Mouse (Mus musculus): ENCODE data around the gene Thop1. TPM values are rescaled to one million over a fixed set of nuclear protein-coding genes. Genes with fewer than 3 reads are reported as not detected.
"Not testable (repeated sequence)": the region's sequence is repeated elsewhere in the genome, so short reads cannot be mapped to it uniquely, and the experiment has no call there.

Gene Thop1
- polyA plus RNA-seq, 1 experiment from 2014 or later, result 70.0 TPM

GRCm38 (mm10) chr10:81055169-81055568 lies 14.7 kb upstream of the Thop1 start:
- Histone ChIP-seq H3K4me3 (ENCODE audit: low read length) (no peak overlapping the region), H3K4me2 (replicated peaks; ENCODE audit: low read depth, low read length) (no peak overlapping the region), H3K9ac (replicated peaks; ENCODE audit: low read length) (no peak overlapping the region), H3K9me3 (ENCODE audit: low read length) (no peaks in the 10 kb centered on the region), H3K27ac (ENCODE audit: low read length) (no peak overlapping the region), H3K36me3 (ENCODE audit: insufficient read depth, low read length) (peaks cover 23% of the 10 kb centered on the region), H3K4me1 (ENCODE audit: insufficient read depth, low read length) (peaks cover 14% of the 10 kb centered on the region), H3K27me3 (ENCODE audit: insufficient read depth, low read length) (no peaks in the 10 kb centered on the region)
- 89% methylated on average over 6 of the region's 6 CpGs for WGBS
- ATAC-seq (ENCODE audit: low FRiP score, low TSS enrichment), result no peak

DNA sequence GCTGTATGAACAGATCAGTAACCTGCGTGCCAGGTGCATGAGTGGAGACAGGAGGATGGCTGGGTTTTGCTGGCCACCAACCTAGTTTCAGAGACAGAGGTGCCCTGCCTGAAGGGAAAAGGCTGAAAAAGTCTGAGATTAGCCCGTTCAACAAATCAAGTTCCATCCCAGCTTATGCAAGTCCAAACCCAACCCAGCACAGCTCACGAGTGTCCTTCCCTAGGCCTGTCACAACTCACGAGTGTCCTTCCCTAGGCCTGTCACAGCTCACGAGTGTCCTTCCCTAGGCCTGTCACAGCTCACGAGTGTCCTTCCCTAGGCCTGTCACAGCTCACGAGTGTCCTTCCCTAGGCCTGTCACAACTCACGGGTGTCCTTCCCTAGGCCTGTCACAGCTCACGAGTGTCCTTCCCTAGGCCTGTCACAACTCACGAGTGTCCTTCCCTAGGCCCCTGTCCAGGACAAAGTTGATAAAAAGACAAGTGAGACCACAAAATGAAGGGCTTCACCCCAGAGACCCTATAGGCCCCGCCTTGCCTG lies 14.0 kb upstream of the Thop1 start:
- H3K27ac ChIP-seq (ENCODE audit: low read length); H3K9me3 ChIP-seq (ENCODE audit: low read length); H3K4me3 ChIP-seq (ENCODE audit: low read length); ATAC-seq (ENCODE audit: low FRiP score, low TSS enrichment); H3K9ac ChIP-seq (replicated peaks; ENCODE audit: low read length); H3K4me2 ChIP-seq (replicated peaks; ENCODE audit: low read depth, low read length); H3K27me3 ChIP-seq (ENCODE audit: insufficient read depth, low read length): not testable (repeated sequence)
- peaks cover 16% of the 10 kb centered on the region for H3K36me3 ChIP-seq (ENCODE audit: insufficient read depth, low read length)
- 85% methylated on average over 10 of the region's 11 CpGs for WGBS
- H3K4me1 ChIP-seq (ENCODE audit: insufficient read depth, low read length), result peaks cover 14% of the 10 kb centered on the region

- no peak overlapping the region for H3K9ac ChIP-seq (replicated peaks; ENCODE audit: low read length)
- no peak overlapping the region for H3K27ac ChIP-seq (ENCODE audit: low read length)
- H3K27me3 ChIP-seq (ENCODE audit: insufficient read depth, low read length), result no peaks in the 10 kb centered on the region
- H3K36me3 ChIP-seq (ENCODE audit: insufficient read depth, low read length), result no peaks in the 10 kb centered on the region
- no peak for ATAC-seq (ENCODE audit: low FRiP score, low TSS enrichment)
- H3K9me3 ChIP-seq (ENCODE audit: low read length), result no peaks in the 10 kb centered on the region
- 89% methylated on average over 23 of the region's 23 CpGs for WGBS
- no peak overlapping the region for H3K4me2 ChIP-seq (replicated peaks; ENCODE audit: low read depth, low read length)
- H3K4me1 ChIP-seq (ENCODE audit: insufficient read depth, low read length), result peaks cover 14% of the 10 kb centered on the region
- no peak overlapping the region for H3K4me3 ChIP-seq (ENCODE audit: low read length)
Observed at GRCm38 (mm10) chr10:81057406-81058130, 12.3 kb upstream of the Thop1 start.

DNA sequence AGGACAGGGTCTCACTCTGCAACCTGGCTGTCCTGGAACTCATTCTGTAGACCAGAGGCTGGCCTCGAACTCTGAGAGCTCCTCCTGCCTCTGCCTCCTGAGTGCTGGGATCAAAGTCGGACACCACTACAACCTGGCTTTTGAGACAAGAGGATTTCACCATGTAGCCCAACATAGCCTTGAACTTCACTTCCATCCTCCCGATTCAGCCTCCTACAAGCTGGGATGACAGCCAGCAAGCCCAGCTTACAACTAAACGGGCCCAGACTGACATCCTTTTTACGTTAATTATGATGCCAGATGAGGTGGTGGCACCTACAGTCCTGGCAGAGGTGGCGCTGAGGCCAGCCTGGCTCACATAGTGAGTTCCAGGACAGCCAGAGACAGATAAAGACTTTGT lies 10.9 kb upstream of the Thop1 start:
- peak overlapping the region; percentile 90 for H3K9ac ChIP-seq (replicated peaks; ENCODE audit: low read length)
- H3K4me3 ChIP-seq (ENCODE audit: low read length), result peak overlapping the region; percentile 85
- H3K4me1 ChIP-seq (ENCODE audit: insufficient read depth, low read length), result peaks cover 14% of the 10 kb centered on the region
- H3K27me3 ChIP-seq (ENCODE audit: insufficient read depth, low read length), result no peaks in the 10 kb centered on the region
- H3K36me3 ChIP-seq (ENCODE audit: insufficient read depth, low read length), result no peaks in the 10 kb centered on the region
- WGBS, result 84% methylated on average over 6 of the region's 6 CpGs
- H3K4me2 ChIP-seq (replicated peaks; ENCODE audit: low read depth, low read length), result peak overlapping the region; percentile 93
- no peak overlapping the region for H3K27ac ChIP-seq (ENCODE audit: low read length)
- no peaks in the 10 kb centered on the region for H3K9me3 ChIP-seq (ENCODE audit: low read length)
- no peak for ATAC-seq (ENCODE audit: low FRiP score, low TSS enrichment)

- Histone ChIP-seq H3K9me3 (ENCODE audit: low read length) (no peaks in the 10 kb centered on the region), H3K27me3 (ENCODE audit: insufficient read depth, low read length) (no peaks in the 10 kb centered on the region), H3K4me3 (ENCODE audit: low read length) (peak within 1 kb of the TSS; percentile 85), H3K27ac (ENCODE audit: low read length) (0 out of 2 replicates have a peak within 1 kb of the TSS, but pooled peaks have one; percentile 20), H3K9ac (replicated peaks; ENCODE audit: low read length) (peak within 1 kb of the TSS; percentile 90), H3K4me2 (replicated peaks; ENCODE audit: low read depth, low read length) (peak within 1 kb of the TSS; percentile 93), H3K4me1 (ENCODE audit: insufficient read depth, low read length) (peaks cover 14% of the 10 kb centered on the region), H3K36me3 (ENCODE audit: insufficient read depth, low read length) (no peaks in the 10 kb centered on the region)
- peak; percentile 96 for ATAC-seq (ENCODE audit: low FRiP score, low TSS enrichment)
- under 1% methylated on average over 48 of the region's 48 CpGs for WGBS
Observed at GRCm38 (mm10) chr10:81059603-81060543, 10.0 kb upstream of the Thop1 start, which contains the start of gene Sgta. Sgta (minus strand) TSS chr10:81060181.

- WGBS, result 64% methylated on average over 4 of the region's 4 CpGs
- Histone ChIP-seq H3K9me3 (ENCODE audit: low read length) (no peaks in the 10 kb centered on the region), H3K27me3 (ENCODE audit: insufficient read depth, low read length) (no peaks in the 10 kb centered on the region), H3K4me1 (ENCODE audit: insufficient read depth, low read length) (peaks cover 14% of the 10 kb centered on the region), H3K4me2 (replicated peaks; ENCODE audit: low read depth, low read length) (no peak overlapping the region), H3K9ac (replicated peaks; ENCODE audit: low read length) (no peak overlapping the region), H3K27ac (ENCODE audit: low read length) (no peak overlapping the region), H3K36me3 (ENCODE audit: insufficient read depth, low read length) (no peaks in the 10 kb centered on the region), H3K4me3 (ENCODE audit: low read length) (no peak overlapping the region)
- no peak for ATAC-seq (ENCODE audit: low FRiP score, low TSS enrichment)
Observed at GRCm38 (mm10) chr10:81062710-81063109, 7.1 kb upstream of the Thop1 start.

GRCm38 (mm10) chr10:81064519-81064918 lies 5.3 kb upstream of the Thop1 start:
- not testable (repeated sequence) for H3K27ac ChIP-seq (ENCODE audit: low read length); ATAC-seq (ENCODE audit: low FRiP score, low TSS enrichment); H3K4me3 ChIP-seq (ENCODE audit: low read length); H3K9ac ChIP-seq (replicated peaks; ENCODE audit: low read length); H3K27me3 ChIP-seq (ENCODE audit: insufficient read depth, low read length); H3K9me3 ChIP-seq (ENCODE audit: low read length); H3K4me2 ChIP-seq (replicated peaks; ENCODE audit: low read depth, low read length); H3K4me1 ChIP-seq (ENCODE audit: insufficient read depth, low read length); H3K36me3 ChIP-seq (ENCODE audit: insufficient read depth, low read length)
- WGBS, result 86% methylated on average over 8 of the region's 8 CpGs

DNA sequence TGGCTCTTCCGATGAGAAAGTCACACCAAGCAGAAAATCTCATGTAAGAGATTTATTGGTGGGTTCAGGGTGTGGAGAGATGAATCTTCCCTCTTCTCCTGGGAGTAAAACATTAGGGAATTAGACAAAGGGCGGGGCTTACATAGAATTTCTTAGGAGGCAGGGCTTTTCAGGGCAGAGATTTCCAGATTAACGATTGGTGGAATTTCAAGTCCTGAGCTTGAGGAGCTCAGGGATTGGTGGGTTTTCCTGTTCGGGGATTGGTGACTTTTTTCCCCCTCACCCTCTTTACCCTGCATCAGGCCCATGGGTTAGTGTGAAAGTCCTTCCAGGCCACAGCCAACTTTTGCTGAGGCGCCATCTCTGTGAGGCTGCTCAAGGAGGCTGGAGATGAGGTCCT lies 1.1 kb upstream of the Thop1 start:
- Histone ChIP-seq H3K4me1 (ENCODE audit: insufficient read depth, low read length) (peaks cover 17% of the 10 kb centered on the region), H3K4me2 (replicated peaks; ENCODE audit: low read depth, low read length) (no peak overlapping the region)
- ATAC-seq (ENCODE audit: low FRiP score, low TSS enrichment), result no peak

DNA sequence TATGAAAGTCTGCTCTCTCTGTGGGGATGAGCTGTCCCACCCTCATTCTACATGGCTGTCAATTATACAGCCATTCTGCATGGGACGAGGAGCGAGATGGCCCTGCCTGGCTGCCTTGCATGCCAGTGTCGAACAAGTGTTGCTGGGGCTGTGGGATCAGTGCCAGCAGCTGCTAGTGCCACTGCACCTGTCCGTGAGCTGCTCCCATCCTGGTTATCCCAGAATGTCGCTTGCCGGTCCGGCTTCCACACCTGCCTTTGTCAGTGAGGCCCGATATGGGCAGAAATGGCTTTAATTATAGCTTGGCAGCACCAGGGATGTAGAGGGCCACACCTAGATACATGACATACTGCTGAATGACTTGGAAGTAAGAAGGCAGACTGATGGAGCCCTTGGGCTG lies 2.5 kb downstream of the Thop1 start:
- H3K36me3 ChIP-seq (ENCODE audit: insufficient read depth, low read length), result peaks cover 24% of the 10 kb centered on the region
- H3K4me3 ChIP-seq (ENCODE audit: low read length), result no peak overlapping the region
- H3K27me3 ChIP-seq (ENCODE audit: insufficient read depth, low read length), result no peaks in the 10 kb centered on the region
- H3K27ac ChIP-seq (ENCODE audit: low read length), result no peak overlapping the region
- H3K9ac ChIP-seq (replicated peaks; ENCODE audit: low read length), result no peak overlapping the region
- H3K9me3 ChIP-seq (ENCODE audit: low read length), result no peaks in the 10 kb centered on the region
- H3K4me1 ChIP-seq (ENCODE audit: insufficient read depth, low read length), result peaks cover 17% of the 10 kb centered on the region
- no peak for ATAC-seq (ENCODE audit: low FRiP score, low TSS enrichment)
- WGBS, result 95% methylated on average over 8 of the region's 8 CpGs
- no peak overlapping the region for H3K4me2 ChIP-seq (replicated peaks; ENCODE audit: low read depth, low read length)

More for the DNA sequence above, 1.1 kb upstream of the Thop1 start:
- H3K36me3 ChIP-seq (ENCODE audit: insufficient read depth, low read length), result 0 out of 2 replicates have a peak, but pooled peaks cover 6% of the 10 kb centered on the region
- H3K9ac ChIP-seq (replicated peaks; ENCODE audit: low read length), result no peak overlapping the region
- no peak overlapping the region for H3K4me3 ChIP-seq (ENCODE audit: low read length)
- no peaks in the 10 kb centered on the region for H3K27me3 ChIP-seq (ENCODE audit: insufficient read depth, low read length)
- WGBS, result 68% methylated on average over 5 of the region's 5 CpGs
- no peak overlapping the region for H3K27ac ChIP-seq (ENCODE audit: low read length)
- no peaks in the 10 kb centered on the region for H3K9me3 ChIP-seq (ENCODE audit: low read length)
